Comparison of ENCODE assay signal across 13 mouse cellular contexts in the genomic region with DNA sequence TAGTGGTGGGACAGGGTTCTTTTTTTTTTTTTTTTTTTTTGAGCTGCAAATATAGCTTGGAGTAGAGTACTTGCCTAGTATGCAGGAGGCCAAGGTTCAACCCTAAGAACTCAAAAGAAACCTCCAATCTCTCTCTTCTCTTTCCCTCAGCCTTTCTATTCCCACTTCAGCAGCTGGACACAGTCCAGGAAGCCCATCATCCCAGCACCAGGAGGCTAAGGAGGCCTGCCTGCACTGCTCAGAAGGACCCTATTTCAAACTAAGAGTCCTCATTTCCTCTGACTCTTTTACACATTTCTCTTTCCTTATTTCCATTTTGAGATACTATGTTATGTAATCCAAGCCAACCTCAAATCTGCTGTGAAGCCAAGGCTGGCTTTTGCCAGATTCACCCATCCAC.
A peak's percentile ranks its signal among the peaks of the same experiment; 100 is the strongest.
DNase-seq lines count a peak whose midpoint lies in the region; ATAC-seq and TF ChIP-seq lines count a peak whose summit lies in the region.
"Had no signal": no experiment of that assay in that cellular context is flagged by ENCODE, and none has a peak within 500 bp of the region (broad histone marks: within the 10 kb centered on the region; RNA-seq: fewer than 3 reads in every experiment).

No protein-coding gene starts in this region.

- no peaks in the 10 kb centered on the region for H3K9me3 ChIP-seq in forebrain, embryonic 12.5 days
- H3K9me3 ChIP-seq in forebrain, embryonic 11.5 days (ENCODE audit: control insufficient read depth, low read length) = no peaks in the 10 kb centered on the region
- no peaks in the 10 kb centered on the region for H3K9me3 ChIP-seq in hindbrain, embryonic 16.5 days (ENCODE audit: control insufficient read depth, low read length)
- H3K9me3 ChIP-seq in liver, embryonic 12.5 days (replicated peaks) = no peaks in the 10 kb centered on the region
- H3K9me3 ChIP-seq: midbrain, embryonic 10.5 days had no signal

- DNase-seq in forebrain, embryonic 11.5 days (ENCODE audit: low spot score) = no peak
- DNase-seq in layer of hippocampus, adult 2 months (ENCODE audit: low spot score in 2 of 2) = no peak
- DNase-seq in layer of hippocampus, adult 18-20 months (ENCODE audit: low spot score in 2 of 2) = no peak
- peak; percentile 54 for DNase-seq in MN1 (ENCODE audit: low spot score)
- DNase-seq in left cerebral cortex, adult 9 months (ENCODE audit: low spot score in 2 of 2) = no peak
- DNase-seq: gastrocnemius, adult 2 months; spleen, adult 18-20 months; thymus, postnatal 14 days had no signal

- 0 out of 2 replicates have a peak overlapping the region, but pooled peaks have one; percentile 19 for H3K27ac ChIP-seq in forebrain, embryonic 12.5 days
- H3K27ac ChIP-seq in forebrain, embryonic 11.5 days (ENCODE audit: low read depth, low read length) = no peak overlapping the region
- peak overlapping the region; percentile 18; the same call in 1 of the 2 replicates for H3K27ac ChIP-seq in layer of hippocampus, adult 2 months
- peak overlapping the region; percentile 44; the same call in 1 of the 2 replicates for H3K27ac ChIP-seq in hindbrain, embryonic 16.5 days (ENCODE audit: low read depth, low read length)
- no peak overlapping the region for H3K27ac ChIP-seq in liver, embryonic 12.5 days
- H3K27ac ChIP-seq: gastrocnemius, adult 2 months; midbrain, embryonic 10.5 days had no signal

- peaks cover 15% of the 10 kb centered on the region; the same call in 1 of the 2 replicates for H3K36me3 ChIP-seq in forebrain, embryonic 12.5 days (replicated peaks)
- no peaks in the 10 kb centered on the region for H3K36me3 ChIP-seq in forebrain, embryonic 11.5 days (ENCODE audit: control insufficient read depth, insufficient read depth, low read length)
- H3K36me3 ChIP-seq in hindbrain, embryonic 16.5 days (ENCODE audit: control insufficient read depth, insufficient read depth, low read length) = peaks cover 13% of the 10 kb centered on the region; the same call in 1 of the 2 replicates
- peaks cover 14% of the 10 kb centered on the region for H3K36me3 ChIP-seq in liver, embryonic 12.5 days

- peak; percentile 53; the same call in 1 of the 2 replicates for ATAC-seq in forebrain, embryonic 12.5 days (ENCODE audit: low FRiP score)
- ATAC-seq in forebrain, embryonic 11.5 days (replicated peaks; ENCODE audit: low FRiP score) = no peak
- ATAC-seq in hindbrain, embryonic 16.5 days = peak; percentile 40; the same call in 1 of the 2 replicates
- no peak for ATAC-seq in liver, embryonic 12.5 days

- H3K4me1 ChIP-seq in forebrain, embryonic 12.5 days = peaks cover 22% of the 10 kb centered on the region; the same call in 1 of the 2 replicates
- H3K4me1 ChIP-seq in forebrain, embryonic 11.5 days (replicated peaks; ENCODE audit: control insufficient read depth, insufficient read depth, low read length) = peaks cover 4% of the 10 kb centered on the region; the same call in 1 of the 2 replicates
- H3K4me1 ChIP-seq in hindbrain, embryonic 16.5 days (ENCODE audit: control insufficient read depth, insufficient read depth, low read depth, low read length) = peaks cover 2% of the 10 kb centered on the region; the same call in 1 of the 2 replicates
- peaks cover 9% of the 10 kb centered on the region for H3K4me1 ChIP-seq in liver, embryonic 12.5 days

- no peak for TF ChIP-seq CTCF in layer of hippocampus, adult 2 months (conservative IDR thresholded peaks at IDR 0.05)

- H3K4me3 ChIP-seq in forebrain, embryonic 12.5 days (replicated peaks) = no peak overlapping the region
- no peak overlapping the region for H3K4me3 ChIP-seq in forebrain, embryonic 11.5 days (ENCODE audit: low read depth, low read length)
- no peak overlapping the region for H3K4me3 ChIP-seq in layer of hippocampus, adult 2 months
- H3K4me3 ChIP-seq in hindbrain, embryonic 16.5 days (ENCODE audit: low read length) = no peak overlapping the region
- H3K4me3 ChIP-seq in liver, embryonic 12.5 days = no peak overlapping the region
- H3K4me3 ChIP-seq: gastrocnemius, adult 2 months; midbrain, embryonic 10.5 days had no signal

- H3K4me2 ChIP-seq in forebrain, embryonic 12.5 days = no peak overlapping the region
- H3K4me2 ChIP-seq in forebrain, embryonic 11.5 days (ENCODE audit: low read depth, low read length, severe bottlenecking) = no peak overlapping the region
- no peak overlapping the region for H3K4me2 ChIP-seq in hindbrain, embryonic 16.5 days (ENCODE audit: low read length)
- no peak overlapping the region for H3K4me2 ChIP-seq in liver, embryonic 12.5 days

- no peaks in the 10 kb centered on the region for H3K27me3 ChIP-seq in forebrain, embryonic 12.5 days
- no peaks in the 10 kb centered on the region for H3K27me3 ChIP-seq in forebrain, embryonic 11.5 days (ENCODE audit: control insufficient read depth, insufficient read depth, low read length)
- no peaks in the 10 kb centered on the region for H3K27me3 ChIP-seq in hindbrain, embryonic 16.5 days (replicated peaks; ENCODE audit: control insufficient read depth, insufficient read depth, low read length)
- no peaks in the 10 kb centered on the region for H3K27me3 ChIP-seq in liver, embryonic 12.5 days (replicated peaks)
- H3K27me3 ChIP-seq: CH12.LX had no signal

- no peak overlapping the region for H3K9ac ChIP-seq in forebrain, embryonic 12.5 days
- H3K9ac ChIP-seq in forebrain, embryonic 11.5 days (ENCODE audit: low read length) = no peak overlapping the region
- no peak overlapping the region for H3K9ac ChIP-seq in hindbrain, embryonic 16.5 days (ENCODE audit: low read depth, low read length)
- H3K9ac ChIP-seq in liver, embryonic 12.5 days = no peak overlapping the region

Comparison
In these comparisons a context has a peak if more than half of its experiments do, and no peak if none do; other contexts are left out.
1. ATAC-seq: peak in forebrain, embryonic 12.5 days (single experiment) and hindbrain, embryonic 16.5 days (single experiment); none in forebrain, embryonic 11.5 days (single experiment) and liver, embryonic 12.5 days (single experiment).
2. H3K27ac ChIP-seq: peak in forebrain, embryonic 12.5 days (single experiment), layer of hippocampus, adult 2 months (single experiment) and hindbrain, embryonic 16.5 days (single experiment); none in forebrain, embryonic 11.5 days (single experiment) and liver, embryonic 12.5 days (single experiment).